ENCODE assay signal across 16 mouse cellular contexts in genomic region chr9:96944517-96944916, GRCm38 (mm10). TPM values are rescaled to one million over a fixed set of nuclear protein-coding genes. Genes with fewer than 3 reads are reported as not detected.
DNase-seq lines count a peak whose midpoint lies in the region; ATAC-seq lines count a peak whose summit lies in the region.
"Had no signal": no experiment of that assay in that cellular context is flagged by ENCODE, and none has a peak within 500 bp of the region (broad histone marks: within the 10 kb centered on the region; RNA-seq: fewer than 3 reads in every experiment).

No protein-coding gene starts in this region.

- no peak for DNase-seq in frontal cortex, postnatal 14 days (ENCODE audit: low spot score in 2 of 2)
- DNase-seq in thymus, postnatal 0 days (ENCODE audit: low spot score): peak; percentile 29
- DNase-seq in thymus, postnatal 10 days (ENCODE audit: low spot score in 2 of 2): no peak
- no peak for DNase-seq in hindbrain, embryonic 10.5 days (ENCODE audit: low spot score)
- DNase-seq in kidney, adult 9 months: no peak
- DNase-seq in adrenal gland, adult 8-10 months: no peak
- DNase-seq: cerebellum, adult 8-10 months; embryo, embryonic 11 days; heart, adult 11 months; kidney, postnatal 25 days; liver, embryonic 13.5 days; lung, postnatal 10 days had no signal

- H3K27ac ChIP-seq in hindbrain, embryonic 10.5 days: peak overlapping the region; percentile 50
- 0 out of 2 replicates have a peak overlapping the region, but pooled peaks have one; percentile 10 for H3K27ac ChIP-seq in neural tube, embryonic 14.5 days (ENCODE audit: low read depth, low read length)
- H3K27ac ChIP-seq: liver, embryonic 13.5 days had no signal

- no peaks in the 10 kb centered on the region for H3K27me3 ChIP-seq in hindbrain, embryonic 10.5 days (ENCODE audit: insufficient read depth, poor library complexity, severe bottlenecking)
- no peaks in the 10 kb centered on the region for H3K27me3 ChIP-seq in neural tube, embryonic 14.5 days (ENCODE audit: control insufficient read depth, insufficient read depth, low read length)

- H3K4me1 ChIP-seq in hindbrain, embryonic 10.5 days (replicated peaks): peaks cover 28% of the 10 kb centered on the region
- no peaks in the 10 kb centered on the region for H3K4me1 ChIP-seq in neural tube, embryonic 14.5 days (ENCODE audit: control insufficient read depth, insufficient read depth, low read length)
- H3K4me1 ChIP-seq: liver, embryonic 13.5 days had no signal

- H3K36me3 ChIP-seq in hindbrain, embryonic 10.5 days: peaks cover 89% of the 10 kb centered on the region
- 0 out of 2 replicates have a peak, but pooled peaks cover 3% of the 10 kb centered on the region for H3K36me3 ChIP-seq in neural tube, embryonic 14.5 days (ENCODE audit: control insufficient read depth, insufficient read depth, low read length)
- H3K36me3 ChIP-seq: liver, embryonic 13.5 days had no signal

- H3K4me3 ChIP-seq in hindbrain, embryonic 10.5 days: no peak overlapping the region
- H3K4me3 ChIP-seq in neural tube, embryonic 14.5 days (ENCODE audit: low read depth, low read length): no peak overlapping the region
- H3K4me3 ChIP-seq: liver, embryonic 13.5 days had no signal

- H3K4me2 ChIP-seq in neural tube, embryonic 14.5 days (ENCODE audit: low read depth, low read length): no peak overlapping the region
- H3K4me2 ChIP-seq: liver, embryonic 13.5 days had no signal

- peaks cover 11% of the 10 kb centered on the region; the same call in 1 of the 2 replicates for H3K9me3 ChIP-seq in hindbrain, embryonic 10.5 days
- no peaks in the 10 kb centered on the region for H3K9me3 ChIP-seq in neural tube, embryonic 14.5 days (ENCODE audit: control insufficient read depth, low read length)
- H3K9me3 ChIP-seq: liver, embryonic 13.5 days had no signal

- ATAC-seq in frontal cortex, adult (ENCODE audit: low TSS enrichment): peak; percentile 79
- peak; percentile 47; the same call in 1 of the 2 replicates for ATAC-seq in neural tube, embryonic 14.5 days (ENCODE audit: low read depth)
- ATAC-seq: activated CD4-positive, CD25-positive, alpha-beta regulatory T cell, adult 4 months; intestine, embryonic 16.5 days had no signal

- 78% methylated on average over 16 of the region's 16 CpGs for WGBS in hindbrain, embryonic 10.5 days
- 63% methylated on average over 16 of the region's 16 CpGs for WGBS in neural tube, embryonic 14.5 days

- no peak overlapping the region for H3K9ac ChIP-seq in neural tube, embryonic 14.5 days (replicated peaks; ENCODE audit: low read depth, low read length)
- H3K9ac ChIP-seq: liver, embryonic 13.5 days had no signal

RNA-seq across cellular contexts. Expression of gene Pxylp1, which starts 52.0 kb away (rescaled TPM):
- polyA plus RNA-seq in thymus, postnatal 0 days (2015; fragmentation: Nextera tagmentation; extraction: Ambion mirVana): 5.2 and 7.5 TPM in 2 replicates
- polyA plus RNA-seq in hindbrain, embryonic 10.5 days (2016; fragmentation: Nextera tagmentation; extraction: Ambion mirVana): 28.5 and 33.1 TPM in 2 replicates
- polyA plus RNA-seq in neural tube, embryonic 14.5 days (2014; fragmentation: Nextera tagmentation; extraction: Ambion mirVana): 29.5 and 30.3 TPM in 2 replicates
- 10 to 100 TPM in 2 of 4 experiments, 1 to 10 TPM in 2; 7.7 to 16.5 (median 12.9) TPM for total RNA-seq in adrenal gland, adult 8-10 months (2022)
